Comparison of ENCODE assay signal across 15 mouse cellular contexts in genomic region chr2:38353008-38353379, GRCm38 (mm10). TPM values are rescaled to one million over a fixed set of nuclear protein-coding genes. Genes with fewer than 3 reads are reported as not detected.
DNase-seq lines count a peak whose midpoint lies in the region; ATAC-seq and TF ChIP-seq lines count a peak whose summit lies in the region.
"Had no signal": no experiment of that assay in that cellular context is flagged by ENCODE, and none has a peak within 500 bp of the region (broad histone marks: within the 10 kb centered on the region; RNA-seq: fewer than 3 reads in every experiment).

No protein-coding gene starts in this region.

- 6% methylated on average over 10 of the region's 10 CpGs for WGBS in forebrain, embryonic 15.5 days
- 19% methylated on average over 10 of the region's 10 CpGs for WGBS in limb, embryonic 13.5 days
- 6% methylated on average over 10 of the region's 10 CpGs for WGBS in midbrain, embryonic 16.5 days

- H3K9ac ChIP-seq in forebrain, embryonic 15.5 days (replicated peaks) = peak overlapping the region; percentile 93
- H3K9ac ChIP-seq in limb, embryonic 13.5 days = peak overlapping the region; percentile 85
- H3K9ac ChIP-seq in midbrain, embryonic 16.5 days (ENCODE audit: low read depth, low read length) = peak overlapping the region; percentile 77

- no peak for ATAC-seq in forebrain, embryonic 15.5 days (replicated peaks)
- no peak for ATAC-seq in limb, embryonic 13.5 days (ENCODE audit: low FRiP score, low read depth)
- no peak for ATAC-seq in midbrain, embryonic 16.5 days
- ATAC-seq: Patski had no signal

- peak overlapping the region; percentile 63 for H3K4me3 ChIP-seq in left cerebral cortex, adult 2 months
- peak overlapping the region; percentile 72 for H3K4me3 ChIP-seq in forebrain, embryonic 15.5 days
- H3K4me3 ChIP-seq in limb, embryonic 13.5 days = peak overlapping the region; percentile 70
- H3K4me3 ChIP-seq in midbrain, embryonic 16.5 days (ENCODE audit: low read depth, low read length) = peak overlapping the region; percentile 57
- H3K4me3 ChIP-seq: heart, adult 2 months had no signal

- peaks cover 79% of the 10 kb centered on the region for H3K4me1 ChIP-seq in forebrain, embryonic 15.5 days
- peaks cover 77% of the 10 kb centered on the region for H3K4me1 ChIP-seq in limb, embryonic 13.5 days
- H3K4me1 ChIP-seq in midbrain, embryonic 16.5 days (ENCODE audit: control insufficient read depth, insufficient read depth, low read length) = peaks cover 10% of the 10 kb centered on the region

- intact Hi-C loops in left cerebral cortex, adult 2 months (cut with DNase I) = loop anchor here (5.0 kb wide), 1 partner anchor 66 kb away; the partner anchor contains the start of gene Dennd1a

- DNase-seq in left cerebral cortex, adult 2 months (ENCODE audit: extremely low spot score in 1 of 2, low spot score in 2 of 2) = no peak
- DNase-seq in left cerebral cortex, adult 8-10 months (ENCODE audit: low spot score in 2 of 2) = no peak
- DNase-seq in right cerebral cortex, adult 2 months (ENCODE audit: low spot score in 2 of 2) = no peak
- DNase-seq in kidney, postnatal 36 days = no peak
- DNase-seq in frontal cortex, adult 2 months (ENCODE audit: extremely low spot score in 1 of 2, low spot score in 1 of 2) = no peak
- DNase-seq: adrenal gland, postnatal 25 days; cerebellum, adult 2 months; heart, adult 2 months; left cerebral cortex, postnatal 4 days; thymus, postnatal 4 days had no signal

- H3K27ac ChIP-seq in left cerebral cortex, adult 2 months = peak overlapping the region; percentile 92
- H3K27ac ChIP-seq in forebrain, embryonic 15.5 days (replicated peaks) = peak overlapping the region; percentile 96
- H3K27ac ChIP-seq in limb, embryonic 13.5 days = peak overlapping the region; percentile 28; the same call in 1 of the 2 replicates
- H3K27ac ChIP-seq in midbrain, embryonic 16.5 days (ENCODE audit: low read length) = peak overlapping the region; percentile 90
- H3K27ac ChIP-seq: heart, adult 2 months had no signal

- H3K4me2 ChIP-seq in forebrain, embryonic 15.5 days (replicated peaks) = peak overlapping the region; percentile 86
- H3K4me2 ChIP-seq in limb, embryonic 13.5 days (replicated peaks) = peak overlapping the region; percentile 82
- H3K4me2 ChIP-seq in midbrain, embryonic 16.5 days (ENCODE audit: low read length) = peak overlapping the region; percentile 77

- H3K9me3 ChIP-seq in forebrain, embryonic 15.5 days = no peaks in the 10 kb centered on the region
- no peaks in the 10 kb centered on the region for H3K9me3 ChIP-seq in limb, embryonic 13.5 days
- no peaks in the 10 kb centered on the region for H3K9me3 ChIP-seq in midbrain, embryonic 16.5 days (replicated peaks; ENCODE audit: control insufficient read depth, low read length, poor library complexity, severe bottlenecking)

- H3K36me3 ChIP-seq in forebrain, embryonic 15.5 days = no peaks in the 10 kb centered on the region
- no peaks in the 10 kb centered on the region for H3K36me3 ChIP-seq in limb, embryonic 13.5 days
- H3K36me3 ChIP-seq in midbrain, embryonic 16.5 days (ENCODE audit: control insufficient read depth, insufficient read depth, low read length) = no peaks in the 10 kb centered on the region

- H3K27me3 ChIP-seq in forebrain, embryonic 15.5 days = no peaks in the 10 kb centered on the region
- peaks cover 80% of the 10 kb centered on the region for H3K27me3 ChIP-seq in limb, embryonic 13.5 days
- H3K27me3 ChIP-seq in midbrain, embryonic 16.5 days (ENCODE audit: control insufficient read depth, insufficient read depth, low read depth, low read length) = peaks cover 14% of the 10 kb centered on the region
- H3K27me3 ChIP-seq: Patski had no signal

- TF ChIP-seq CTCF in left cerebral cortex, adult 2 months (IDR thresholded peaks at IDR 0.05) = no peak

RNA-seq across cellular contexts. Expression of gene Lhx2, which starts 13.9 kb away (rescaled TPM):
- 10 to 100 TPM; 83.9 to 88.2 TPM for total RNA-seq in left cerebral cortex, adult 2 months (2021)
- total RNA-seq in left cerebral cortex, adult 8-10 months (2022) = 10 to 100 TPM; 55.7 to 61.8 (median 58.4) TPM
- polyA plus RNA-seq in forebrain, embryonic 15.5 days (2015; fragmentation: Nextera tagmentation; extraction: Ambion mirVana) = 91.0 and 111 TPM in 2 replicates
- 15.4 and 17.4 TPM in 2 replicates for polyA plus RNA-seq in limb, embryonic 13.5 days (2015; fragmentation: Nextera tagmentation; extraction: Ambion mirVana)
- polyA plus RNA-seq in midbrain, embryonic 16.5 days (2015; fragmentation: Nextera tagmentation; extraction: Ambion mirVana) = 37.1 and 44.3 TPM in 2 replicates
- polyA plus RNA-seq in frontal cortex, adult 2 months (2012; rRNA removed) = 60.4 and 64.0 TPM in 2 replicates
- total RNA-seq: adrenal gland, postnatal 25 days; heart, adult 2 months; monocyte, adult 5-6 weeks had no signal
- polyA plus RNA-seq: heart, adult 2 months had no signal

Comparison
In these comparisons a context has a peak if more than half of its experiments do, and no peak if none do; other contexts are left out.
1. H3K27ac ChIP-seq: peak in every context shown above with its lines; median percentile 96 in forebrain, embryonic 15.5 days; 92 in left cerebral cortex, adult 2 months; 90 in midbrain, embryonic 16.5 days; 28 in limb, embryonic 13.5 days.